Mouse (Mus musculus) 416B (cell line): ENCODE data around the gene Kcnk3.

Experiments used
- DNase-seq: peaks from one replicate; pipeline ENCODE4 v3.0.0; 2011; ENCODE audit warnings: low read depth

The Kcnk3 gene

GRCm38 (mm10) chr5:30613242-30613641, 25.3 kb downstream of the Kcnk3 start:
- no peak for DNase-seq

- no peak for DNase-seq
Observed at GRCm38 (mm10) chr5:30614221-30614620, 26.3 kb downstream of the Kcnk3 start.

GRCm38 (mm10) chr5:30615416-30615815, 27.4 kb downstream of the Kcnk3 start:
- DNase-seq = no peak

- no peak for DNase-seq
Observed at GRCm38 (mm10) chr5:30615819-30616218, 27.8 kb downstream of the Kcnk3 start.

- DNase-seq = no peak
Observed at GRCm38 (mm10) chr5:30616644-30617043, 28.7 kb downstream of the Kcnk3 start.

GRCm38 (mm10) chr5:30617357-30617756, 29.4 kb downstream of the Kcnk3 start:
- DNase-seq = no peak

GRCm38 (mm10) chr5:30617851-30618250, 29.9 kb downstream of the Kcnk3 start:
- DNase-seq = no peak

GRCm38 (mm10) chr5:30618376-30619003, 30.5 kb downstream of the Kcnk3 start:
- no peak for DNase-seq

GRCm38 (mm10) chr5:30619211-30619610, 31.2 kb downstream of the Kcnk3 start:
- DNase-seq = no peak

GRCm38 (mm10) chr5:30620567-30620966, 32.6 kb downstream of the Kcnk3 start:
- DNase-seq = no peak

- no peak for DNase-seq
Observed at GRCm38 (mm10) chr5:30621211-30621790, 33.3 kb downstream of the Kcnk3 start.

- no peak for DNase-seq
Observed at GRCm38 (mm10) chr5:30621844-30622176, 33.8 kb downstream of the Kcnk3 start.

- no peak for DNase-seq
Observed at GRCm38 (mm10) chr5:30622177-30622840, 34.3 kb downstream of the Kcnk3 start.

GRCm38 (mm10) chr5:30622841-30623185, 34.8 kb downstream of the Kcnk3 start:
- DNase-seq = no peak

- no peak for DNase-seq
Observed at GRCm38 (mm10) chr5:30623380-30623779, 35.4 kb downstream of the Kcnk3 start.

- DNase-seq = no peak
Observed at GRCm38 (mm10) chr5:30624311-30624710, 36.3 kb downstream of the Kcnk3 start.

GRCm38 (mm10) chr5:30624908-30625307, 36.9 kb downstream of the Kcnk3 start:
- DNase-seq = no peak

GRCm38 (mm10) chr5:30625379-30625778, 37.4 kb downstream of the Kcnk3 start:
- DNase-seq = no peak

GRCm38 (mm10) chr5:30626331-30627105, 38.5 kb downstream of the Kcnk3 start:
- no peak for DNase-seq

GRCm38 (mm10) chr5:30628511-30628910, 40.5 kb downstream of the Kcnk3 start:
- no peak for DNase-seq

GRCm38 (mm10) chr5:30630401-30630800, 42.4 kb downstream of the Kcnk3 start:
- DNase-seq = no peak

GRCm38 (mm10) chr5:30632134-30632533, 44.2 kb downstream of the Kcnk3 start:
- no peak for DNase-seq

- DNase-seq = no peak
Observed at GRCm38 (mm10) chr5:30636994-30637393, 49.0 kb downstream of the Kcnk3 start.
